Mouse (Mus musculus): ENCODE results near the gene Kif5a. TPM values are rescaled to one million over a fixed set of nuclear protein-coding genes. Genes with fewer than 3 reads are reported as not detected.

Kif5a gene
- polyA plus RNA-seq, 1 experiment from 2014 or later = 0.06 TPM

DNA sequence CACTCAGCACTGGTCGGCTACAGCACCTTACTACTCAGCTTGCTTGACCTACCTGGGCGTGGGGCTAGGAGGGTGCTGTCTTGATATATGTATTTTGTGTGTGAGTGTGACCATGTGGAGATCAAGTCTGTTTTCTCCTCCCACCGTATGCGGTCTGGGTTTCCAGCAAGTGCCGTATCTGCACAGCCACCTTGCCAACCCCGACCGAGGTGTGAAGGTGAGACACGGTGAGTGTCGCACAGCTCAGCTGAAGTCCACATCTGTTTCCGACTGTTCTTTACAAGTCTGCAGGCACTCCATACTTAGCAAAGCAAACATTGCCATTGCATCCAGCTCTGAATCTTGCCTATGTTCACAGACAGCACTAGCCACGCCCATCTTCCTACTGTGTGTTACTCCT lies 40.0 kb upstream of the Kif5a start:
- Histone ChIP-seq H3K9me3 (ENCODE audit: low read length) (no peaks in the 10 kb centered on the region), H3K27me3 (ENCODE audit: insufficient read depth, low read length) (no peaks in the 10 kb centered on the region), H3K4me2 (ENCODE audit: low read depth, low read length) (no peak overlapping the region), H3K27ac (ENCODE audit: low read depth) (no peak overlapping the region), H3K4me1 (ENCODE audit: insufficient read depth) (no peaks in the 10 kb centered on the region), H3K9ac (replicated peaks) (no peak overlapping the region), H3K4me3 (ENCODE audit: low read depth, low read length) (no peak overlapping the region), H3K36me3 (replicated peaks; ENCODE audit: insufficient read depth, low read length) (peaks cover 93% of the 10 kb centered on the region)
- no peak for TF ChIP-seq CTCF (IDR thresholded peaks at IDR 0.05; ENCODE audit: low read depth)
- ATAC-seq (no peak), DNase-seq (no peak)
- WGBS (ENCODE audit: insufficient replicate concordance) = 90% methylated on average over 11 of the region's 11 CpGs

DNA sequence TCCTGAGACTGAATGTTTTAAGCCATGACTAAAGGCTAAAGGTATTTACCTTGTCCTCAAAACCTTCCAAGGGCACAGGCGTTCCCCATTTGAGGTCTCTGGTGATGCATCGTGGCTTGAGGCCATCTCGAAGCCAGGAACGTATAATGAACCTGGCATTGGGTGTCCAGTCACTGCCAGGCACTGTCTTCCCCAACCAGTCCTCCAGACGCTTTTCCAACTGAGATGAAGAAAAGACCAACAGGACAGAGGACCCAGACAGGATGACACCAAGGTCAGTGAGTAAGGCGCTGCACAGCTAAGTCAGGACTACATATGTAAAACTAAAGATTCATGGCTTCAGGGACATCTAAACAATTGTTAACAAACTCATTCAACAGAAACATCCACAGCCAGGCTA lies 37.2 kb upstream of the Kif5a start:
- no peak overlapping the region for H3K27ac ChIP-seq (ENCODE audit: low read depth)
- ATAC-seq = no peak
- H3K27me3 ChIP-seq (ENCODE audit: insufficient read depth, low read length) = no peaks in the 10 kb centered on the region
- no peaks in the 10 kb centered on the region for H3K9me3 ChIP-seq (ENCODE audit: low read length)
- WGBS (ENCODE audit: insufficient replicate concordance) = 92% methylated on average over 6 of the region's 6 CpGs
- TF ChIP-seq CTCF (IDR thresholded peaks at IDR 0.05; ENCODE audit: low read depth) (no peak), EP300 (IDR thresholded peaks at IDR 0.05; ENCODE audit: low read depth) (no peak)
- H3K9ac ChIP-seq (replicated peaks) = no peak overlapping the region
- peaks cover 93% of the 10 kb centered on the region for H3K36me3 ChIP-seq (replicated peaks; ENCODE audit: insufficient read depth, low read length)
- no peaks in the 10 kb centered on the region for H3K4me1 ChIP-seq (ENCODE audit: insufficient read depth)
- no peak for DNase-seq
- no peak overlapping the region for H3K4me3 ChIP-seq (ENCODE audit: low read depth, low read length)
- no peak overlapping the region for H3K4me2 ChIP-seq (ENCODE audit: low read depth, low read length)

- ATAC-seq (no peak), DNase-seq (no peak)
- no peaks in the 10 kb centered on the region for H3K27me3 ChIP-seq (ENCODE audit: insufficient read depth, low read length)
- TF ChIP-seq CTCF (IDR thresholded peaks at IDR 0.05; ENCODE audit: low read depth) = no peak
- no peak for TF ChIP-seq EP300 (IDR thresholded peaks at IDR 0.05; ENCODE audit: low read depth)
- H3K4me2 ChIP-seq (ENCODE audit: low read depth, low read length) = no peak overlapping the region
- 87% methylated on average over 16 of the region's 16 CpGs for WGBS (ENCODE audit: insufficient replicate concordance)
- no peak overlapping the region for H3K9ac ChIP-seq (replicated peaks)
- H3K4me3 ChIP-seq (ENCODE audit: low read depth, low read length) = no peak overlapping the region
- peaks cover 16% of the 10 kb centered on the region for H3K4me1 ChIP-seq (ENCODE audit: insufficient read depth)
- H3K9me3 ChIP-seq (ENCODE audit: low read length) = no peaks in the 10 kb centered on the region
- no peak overlapping the region for H3K27ac ChIP-seq (ENCODE audit: low read depth)
- H3K36me3 ChIP-seq (replicated peaks; ENCODE audit: insufficient read depth, low read length) = peaks cover 88% of the 10 kb centered on the region
These were observed 34.1 kb upstream of the Kif5a start for GRCm38 (mm10) chr10:127297015-127297871.

- Histone ChIP-seq H3K4me2 (ENCODE audit: low read depth, low read length) (no peak overlapping the region), H3K4me3 (ENCODE audit: low read depth, low read length) (no peak overlapping the region), H3K36me3 (replicated peaks; ENCODE audit: insufficient read depth, low read length) (peaks cover 79% of the 10 kb centered on the region), H3K9me3 (ENCODE audit: low read length) (no peaks in the 10 kb centered on the region), H3K4me1 (ENCODE audit: insufficient read depth) (peaks cover 26% of the 10 kb centered on the region), H3K27me3 (ENCODE audit: insufficient read depth, low read length) (no peaks in the 10 kb centered on the region), H3K9ac (replicated peaks) (no peak overlapping the region), H3K27ac (ENCODE audit: low read depth) (no peak overlapping the region)
- TF ChIP-seq EP300 (IDR thresholded peaks at IDR 0.05; ENCODE audit: low read depth) = no peak
- no peak for TF ChIP-seq CTCF (IDR thresholded peaks at IDR 0.05; ENCODE audit: low read depth)
- ATAC-seq = no peak
- 86% methylated on average over 24 of the region's 24 CpGs for WGBS (ENCODE audit: insufficient replicate concordance)
- DNase-seq = no peak
These were observed 33.0 kb upstream of the Kif5a start for GRCm38 (mm10) chr10:127295986-127296794.

DNA sequence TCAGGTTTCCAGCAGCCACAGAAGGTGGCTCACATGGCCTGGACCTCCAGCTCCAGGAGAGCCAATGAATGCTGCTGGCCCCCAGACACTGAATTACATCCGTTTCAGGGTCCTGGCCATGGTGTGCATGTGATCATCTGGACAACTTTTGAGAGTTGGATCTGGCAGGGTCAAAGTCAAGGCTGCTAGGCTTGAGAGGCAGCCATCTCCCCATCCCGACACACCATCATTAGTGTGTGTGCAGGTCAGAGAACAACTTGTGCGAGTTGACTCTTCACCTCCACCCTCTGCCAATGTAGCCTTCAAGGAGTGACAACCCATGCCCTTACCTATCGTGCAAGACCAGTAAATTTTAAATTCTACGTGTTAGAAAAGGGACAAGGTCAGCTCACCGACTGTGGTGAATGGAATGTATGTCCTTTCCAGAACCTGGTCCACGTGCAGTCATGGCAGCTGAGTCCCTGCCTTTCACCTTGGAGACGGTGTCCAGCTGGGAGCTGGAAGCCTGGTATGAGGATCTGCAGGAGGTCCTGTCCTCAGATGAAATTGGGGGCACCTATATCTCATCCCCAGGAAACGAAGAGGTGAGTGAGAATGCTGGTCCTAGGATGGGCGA lies 31.9 kb upstream of the Kif5a start:
- Histone ChIP-seq H3K27ac (ENCODE audit: low read depth) (no peak overlapping the region), H3K4me2 (ENCODE audit: low read depth, low read length) (no peak overlapping the region; the same call in 1 of the 2 replicates), H3K27me3 (ENCODE audit: insufficient read depth, low read length) (no peaks in the 10 kb centered on the region), H3K4me1 (ENCODE audit: insufficient read depth) (peaks cover 27% of the 10 kb centered on the region), H3K36me3 (replicated peaks; ENCODE audit: insufficient read depth, low read length) (peaks cover 68% of the 10 kb centered on the region), H3K9me3 (ENCODE audit: low read length) (no peaks in the 10 kb centered on the region), H3K4me3 (ENCODE audit: low read depth, low read length) (no peak overlapping the region), H3K9ac (replicated peaks) (no peak overlapping the region)
- DNase-seq (no peak), ATAC-seq (no peak)
- WGBS (ENCODE audit: insufficient replicate concordance) = 90% methylated on average over 10 of the region's 10 CpGs
- TF ChIP-seq CTCF (IDR thresholded peaks at IDR 0.05; ENCODE audit: low read depth) = no peak
- no peak for TF ChIP-seq EP300 (IDR thresholded peaks at IDR 0.05; ENCODE audit: low read depth)

GRCm38 (mm10) chr10:127293590-127294113 lies 30.5 kb upstream of the Kif5a start:
- TF ChIP-seq CTCF (IDR thresholded peaks at IDR 0.05; ENCODE audit: low read depth) = no peak
- TF ChIP-seq EP300 (IDR thresholded peaks at IDR 0.05; ENCODE audit: low read depth) = no peak
- Histone ChIP-seq H3K9ac (replicated peaks) (0 out of 2 replicates have a peak overlapping the region, but pooled peaks have one; percentile 76), H3K27ac (ENCODE audit: low read depth) (no peak overlapping the region), H3K4me1 (ENCODE audit: insufficient read depth) (peaks cover 33% of the 10 kb centered on the region), H3K36me3 (replicated peaks; ENCODE audit: insufficient read depth, low read length) (peaks cover 55% of the 10 kb centered on the region), H3K4me3 (ENCODE audit: low read depth, low read length) (no peak overlapping the region), H3K4me2 (ENCODE audit: low read depth, low read length) (0 out of 2 replicates have a peak overlapping the region, but pooled peaks have one; percentile 91), H3K9me3 (ENCODE audit: low read length) (no peaks in the 10 kb centered on the region), H3K27me3 (ENCODE audit: insufficient read depth, low read length) (no peaks in the 10 kb centered on the region)
- ATAC-seq (no peak), DNase-seq (no peak)
- 84% methylated on average over 3 of the region's 3 CpGs for WGBS (ENCODE audit: insufficient replicate concordance)

Measured in liver, postnatal 0 days (tissue).